ENCODE assay signal across 11 mouse cellular contexts in the genomic region with DNA sequence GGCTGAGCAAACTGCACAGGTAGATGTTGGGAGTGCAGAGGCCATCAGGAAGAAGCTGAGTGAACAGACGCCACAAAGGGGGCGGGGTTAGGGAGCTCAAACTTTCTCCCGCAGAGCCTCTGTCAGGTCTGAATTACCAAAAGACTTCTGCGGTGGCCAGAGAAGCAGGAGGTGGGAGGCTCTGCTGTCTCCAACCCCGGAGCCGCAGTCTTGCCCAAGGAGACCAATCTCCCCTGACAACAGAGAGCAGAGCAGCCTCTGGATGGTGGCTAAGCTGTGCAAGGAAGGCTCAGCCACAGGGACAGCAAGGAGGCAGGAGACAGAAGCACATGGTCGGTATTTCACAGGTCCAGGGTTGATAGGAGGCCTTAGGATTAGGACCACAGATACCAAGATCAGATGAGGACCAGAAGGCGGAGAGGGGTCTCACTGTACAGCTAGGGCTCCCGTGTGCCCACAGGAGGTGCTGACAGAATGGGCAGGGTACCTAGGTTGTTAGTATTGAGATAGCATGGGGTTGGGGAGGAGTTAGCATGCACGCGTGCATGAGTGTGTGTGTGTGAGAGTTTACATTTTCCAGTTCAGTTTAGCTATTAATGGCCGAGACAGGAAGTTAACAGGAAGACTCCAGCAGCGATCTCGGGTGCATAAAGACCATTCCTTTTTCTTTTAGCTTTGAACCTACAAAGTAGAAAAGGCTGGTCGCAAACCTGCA. TPM values are rescaled to one million over a fixed set of nuclear protein-coding genes. Genes with fewer than 3 reads are reported as not detected.
DNase-seq lines count a peak whose midpoint lies in the region; ATAC-seq lines count a peak whose summit lies in the region.
"Had no signal": no experiment of that assay in that cellular context is flagged by ENCODE, and none has a peak within 500 bp of the region (broad histone marks: within the 10 kb centered on the region; RNA-seq: fewer than 3 reads in every experiment).

No protein-coding gene starts in this region.

- no peaks in the 10 kb centered on the region for H3K9me3 ChIP-seq in erythroblast, embryonic 14.5 days (ENCODE audit: control insufficient read depth, low read length)
- no peaks in the 10 kb centered on the region for H3K9me3 ChIP-seq in neural tube, embryonic 13.5 days
- no peaks in the 10 kb centered on the region for H3K9me3 ChIP-seq in neural tube, embryonic 15.5 days (replicated peaks)

- no peak overlapping the region for H3K4me2 ChIP-seq in neural tube, embryonic 13.5 days
- no peak overlapping the region for H3K4me2 ChIP-seq in neural tube, embryonic 15.5 days

- H3K9ac ChIP-seq in neural tube, embryonic 13.5 days, result 0 out of 2 replicates have a peak overlapping the region, but pooled peaks have one; percentile 17
- no peak overlapping the region for H3K9ac ChIP-seq in neural tube, embryonic 15.5 days (replicated peaks)

- H3K27me3 ChIP-seq in erythroblast, embryonic 14.5 days (ENCODE audit: control insufficient read depth), result no peaks in the 10 kb centered on the region
- H3K27me3 ChIP-seq in neural tube, embryonic 13.5 days, result no peaks in the 10 kb centered on the region
- no peaks in the 10 kb centered on the region for H3K27me3 ChIP-seq in neural tube, embryonic 15.5 days (replicated peaks)

- H3K27ac ChIP-seq in neural tube, embryonic 13.5 days (replicated peaks), result no peak overlapping the region
- H3K27ac ChIP-seq in neural tube, embryonic 15.5 days (replicated peaks), result no peak overlapping the region

- ATAC-seq in erythroblast, adult 5-6 weeks (replicated peaks; ENCODE audit: low FRiP score, poor library complexity, severe bottlenecking), result no peak
- ATAC-seq in neural tube, embryonic 13.5 days (ENCODE audit: low read depth), result no peak
- ATAC-seq in neural tube, embryonic 15.5 days (ENCODE audit: low FRiP score), result no peak
- ATAC-seq in inflammation-experienced regulatory T-cells, adult 6 months, result peak; percentile 58
- ATAC-seq in monocyte, adult 5-6 weeks (replicated peaks; ENCODE audit: insufficient number of reproducible peaks, low FRiP score, low TSS enrichment, poor library complexity, severe bottlenecking), result peak; percentile 52
- ATAC-seq: activated CD4-positive, CD25-positive, alpha-beta regulatory T cell, adult 4 months had no signal

- DNase-seq in cerebellum, adult 8-10 months, result no peak
- DNase-seq in yolk sac, embryonic 10.5 days (ENCODE audit: low spot score), result no peak
- DNase-seq: heart, postnatal 4 days; lung, postnatal 10 days had no signal

- H3K36me3 ChIP-seq in erythroblast, embryonic 14.5 days (ENCODE audit: control insufficient read depth), result peaks cover 51% of the 10 kb centered on the region
- peaks cover 10% of the 10 kb centered on the region; the same call in 1 of the 2 replicates for H3K36me3 ChIP-seq in neural tube, embryonic 13.5 days
- H3K36me3 ChIP-seq in neural tube, embryonic 15.5 days, result no peaks in the 10 kb centered on the region

- WGBS in neural tube, embryonic 13.5 days, result 47% methylated on average over 15 of the region's 15 CpGs
- WGBS in neural tube, embryonic 15.5 days, result 49% methylated on average over 15 of the region's 15 CpGs

- H3K4me3 ChIP-seq in erythroblast, embryonic 14.5 days (replicated peaks), result peak overlapping the region; percentile 3
- H3K4me3 ChIP-seq in neural tube, embryonic 13.5 days, result no peak overlapping the region
- no peak overlapping the region for H3K4me3 ChIP-seq in neural tube, embryonic 15.5 days (replicated peaks)

- peaks cover 59% of the 10 kb centered on the region for H3K4me1 ChIP-seq in erythroblast, embryonic 14.5 days (ENCODE audit: control insufficient read depth)
- no peaks in the 10 kb centered on the region for H3K4me1 ChIP-seq in neural tube, embryonic 13.5 days (replicated peaks)
- no peaks in the 10 kb centered on the region; the same call in 1 of the 2 replicates for H3K4me1 ChIP-seq in neural tube, embryonic 15.5 days

RNA-seq across cellular contexts. Expression of gene Raver1, which starts 8.8 kb away (rescaled TPM):
- polyA plus RNA-seq in erythroblast, embryonic 14.5 days (2012), result 7.5 and 9.3 TPM in 2 replicates
- 4.0 and 11.7 TPM in 2 replicates for total RNA-seq in erythroblast, adult 5-6 weeks (2015; ENCODE audit: low replicate concordance)
- total RNA-seq in erythroblast, adult 5-6 weeks (2017; ENCODE audit: low replicate concordance), result 3.8 and 7.8 TPM in 2 replicates
- polyA plus RNA-seq in neural tube, embryonic 13.5 days (2015; fragmentation: Nextera tagmentation; extraction: Ambion mirVana), result 37.3 and 38.3 TPM in 2 replicates
- polyA plus RNA-seq in neural tube, embryonic 15.5 days (2015; fragmentation: Nextera tagmentation; extraction: Ambion mirVana), result 25.6 and 38.0 TPM in 2 replicates
- polyA plus RNA-seq in inflammation-experienced regulatory T-cells, adult 6 months (2017; shearing (Covaris generic)), result 10 to 100 TPM; 16.6 to 23.9 (median 21.3) TPM
- 8.1 to 18.1 TPM (median 12.9 TPM) in 3 replicates for total RNA-seq in monocyte, adult 5-6 weeks (2017)

RNA-seq across cellular contexts. Expression of gene Gm38431, which starts 8.8 kb away (rescaled TPM):
- polyA plus RNA-seq in erythroblast, embryonic 14.5 days (2012), result 11.6 and 15.1 TPM in 2 replicates
- 19.4 and 20.9 TPM in 2 replicates for total RNA-seq in erythroblast, adult 5-6 weeks (2015; ENCODE audit: low replicate concordance)
- total RNA-seq in erythroblast, adult 5-6 weeks (2017; ENCODE audit: low replicate concordance), result 1.8 and 3.6 TPM in 2 replicates
- 1.3 and 1.6 TPM in 2 replicates for polyA plus RNA-seq in neural tube, embryonic 13.5 days (2015; fragmentation: Nextera tagmentation; extraction: Ambion mirVana)
- polyA plus RNA-seq in neural tube, embryonic 15.5 days (2015; fragmentation: Nextera tagmentation; extraction: Ambion mirVana), result 1.4 and 2.3 TPM in 2 replicates
- 1 to 10 TPM in 1 of 3 experiments, under 1 TPM in 1, not detected in 1; 0.31 to 8.4 TPM for polyA plus RNA-seq in inflammation-experienced regulatory T-cells, adult 6 months (2017; shearing (Covaris generic))
- 2.3 to 5.6 TPM in 2 of 3 replicates, not detected in the other for total RNA-seq in monocyte, adult 5-6 weeks (2017)

RNA-seq across cellular contexts. Expression of gene Fdx1l, which starts 27.2 kb away (rescaled TPM):
- 1.5 and 2.8 TPM in 2 replicates for polyA plus RNA-seq in erythroblast, embryonic 14.5 days (2012)
- 8.4 TPM in 1 of 2 replicates, not detected in the other for total RNA-seq in erythroblast, adult 5-6 weeks (2015; ENCODE audit: low replicate concordance)
- total RNA-seq in erythroblast, adult 5-6 weeks (2017; ENCODE audit: low replicate concordance), result 1.4 and 13.7 TPM in 2 replicates
- 52.1 and 60.2 TPM in 2 replicates for polyA plus RNA-seq in neural tube, embryonic 13.5 days (2015; fragmentation: Nextera tagmentation; extraction: Ambion mirVana)
- 69.8 and 77.7 TPM in 2 replicates for polyA plus RNA-seq in neural tube, embryonic 15.5 days (2015; fragmentation: Nextera tagmentation; extraction: Ambion mirVana)
- polyA plus RNA-seq in inflammation-experienced regulatory T-cells, adult 6 months (2017; shearing (Covaris generic)), result 10 to 100 TPM in 2 of 3 experiments, 1 to 10 TPM in 1; 9.8 to 15.0 (median 14.9) TPM
- 23.7 to 31.1 TPM (median 24.5 TPM) in 3 replicates for total RNA-seq in monocyte, adult 5-6 weeks (2017)

RNA-seq across cellular contexts. Expression of gene Gm49373, which starts 27.7 kb away (rescaled TPM):
- 0.12 and 0.16 TPM in 2 replicates for polyA plus RNA-seq in erythroblast, embryonic 14.5 days (2012)
- total RNA-seq in erythroblast, adult 5-6 weeks (2015; ENCODE audit: low replicate concordance), result 2.3 TPM in 1 of 2 replicates, not detected in the other
- not detected in 2 replicates for total RNA-seq in erythroblast, adult 5-6 weeks (2017; ENCODE audit: low replicate concordance)
- polyA plus RNA-seq in neural tube, embryonic 13.5 days (2015; fragmentation: Nextera tagmentation; extraction: Ambion mirVana), result 0.91 and 0.98 TPM in 2 replicates
- polyA plus RNA-seq in neural tube, embryonic 15.5 days (2015; fragmentation: Nextera tagmentation; extraction: Ambion mirVana), result 1.6 and 2.2 TPM in 2 replicates
- polyA plus RNA-seq in inflammation-experienced regulatory T-cells, adult 6 months (2017; shearing (Covaris generic)), result not detected
- not detected in 3 replicates for total RNA-seq in monocyte, adult 5-6 weeks (2017)
- polyA plus RNA-seq: activated CD4-positive, CD25-positive, alpha-beta regulatory T cell, adult 4 months had no signal

RNA-seq across cellular contexts. Expression of gene Tyk2, which starts 30.4 kb away (rescaled TPM):
- 0.26 and 0.30 TPM in 2 replicates for polyA plus RNA-seq in erythroblast, embryonic 14.5 days (2012)
- total RNA-seq in erythroblast, adult 5-6 weeks (2015; ENCODE audit: low replicate concordance), result 2.7 and 4.2 TPM in 2 replicates
- total RNA-seq in erythroblast, adult 5-6 weeks (2017; ENCODE audit: low replicate concordance), result 3.3 and 5.3 TPM in 2 replicates
- polyA plus RNA-seq in neural tube, embryonic 13.5 days (2015; fragmentation: Nextera tagmentation; extraction: Ambion mirVana), result 11.7 TPM in 2 replicates
- 9.9 and 12.4 TPM in 2 replicates for polyA plus RNA-seq in neural tube, embryonic 15.5 days (2015; fragmentation: Nextera tagmentation; extraction: Ambion mirVana)
- 10 to 100 TPM; 36.3 to 61.7 (median 57.7) TPM for polyA plus RNA-seq in inflammation-experienced regulatory T-cells, adult 6 months (2017; shearing (Covaris generic))
- total RNA-seq in monocyte, adult 5-6 weeks (2017), result 38.4 to 87.0 TPM (median 42.5 TPM) in 3 replicates

Comparison
In these comparisons a context has a peak if more than half of its experiments do, and no peak if none do; other contexts are left out.
1. ATAC-seq: peak in inflammation-experienced regulatory T-cells, adult 6 months (single experiment) and monocyte, adult 5-6 weeks (single experiment); none in erythroblast, adult 5-6 weeks (single experiment), neural tube, embryonic 13.5 days (single experiment) and neural tube, embryonic 15.5 days (single experiment).